Mouse (Mus musculus) heart, embryonic 13.5 days (tissue): ENCODE results near the gene Rnf4. TPM values are rescaled to one million over a fixed set of nuclear protein-coding genes. Genes with fewer than 3 reads are reported as not detected.

Experiments
- ATAC-seq: fragments of 200-750 bp; cut with Nextera tagmentation; 2 replicates; pipeline ENCODE4 v1.8.0; 2017; ENCODE audit warnings: moderate TSS enrichment; ENCODE audit not compliant: insufficient number of reproducible peaks, low FRiP score, low TSS enrichment; ENCODE audit errors: extremely low read depth
- H3K27ac ChIP-seq: fragments of 300-500 bp; sonication (generic); replicated peaks from 2 replicates; pipeline ENCODE4 v1.5.1; 2015; ENCODE audit warnings: moderate library complexity, mild to moderate bottlenecking, inconsistent platforms
- H3K27me3 ChIP-seq: fragments of 300-500 bp; sonication (generic); replicated peaks from 2 replicates; pipeline ENCODE4 v1.6.1; 2015; ENCODE audit warnings: mild to moderate bottlenecking, inconsistent platforms
- H3K36me3 ChIP-seq: fragments of 300-500 bp; sonication (generic); 2 replicates; pipeline ENCODE4 v1.6.1; 2015; ENCODE audit warnings: mild to moderate bottlenecking, inconsistent platforms
- H3K4me1 ChIP-seq: fragments of 300-500 bp; sonication (generic); 2 replicates; pipeline ENCODE4 v1.6.1; 2015; ENCODE audit warnings: inconsistent platforms
- H3K4me2 ChIP-seq: fragments of 300-500 bp; sonication (generic); 2 replicates; pipeline ENCODE4 v1.6.1; 2015; ENCODE audit warnings: inconsistent platforms, mild to moderate bottlenecking, moderate library complexity
- H3K4me3 ChIP-seq: fragments of 300-500 bp; sonication (generic); 2 replicates; pipeline ENCODE4 v1.5.1; 2015; ENCODE audit warnings: moderate library complexity, mild to moderate bottlenecking, inconsistent platforms
- H3K9ac ChIP-seq: fragments of 300-500 bp; sonication (generic); 2 replicates; pipeline ENCODE4 v1.6.1; 2015; ENCODE audit warnings: inconsistent platforms, mild to moderate bottlenecking, moderate library complexity
- H3K9me3 ChIP-seq: fragments of 300-500 bp; sonication (generic); 2 replicates; pipeline ENCODE4 v1.6.1; 2016; ENCODE audit warnings: inconsistent platforms
- WGBS: fragments of 180-500 bp; shearing (Covaris S2); methylation state at CpG from one replicate; pipeline ENCODE4 v1.1.7; 2015; ENCODE audit warnings: mixed read lengths; 5-methylcytosine and 5-hydroxymethylcytosine counted together
- polyA plus RNA-seq: library from polyadenylated mRNA; unstranded; fragments of >200 nt; fragmentation: Nextera tagmentation; extraction: Ambion mirVana; gene quantifications from 2 replicates; pipeline ENCODE4 v1.2.1, GENCODE M21; 2015

Rnf4 gene
- polyA plus RNA-seq, 1 experiment from 2014 or later = 110 TPM

- Histone ChIP-seq H3K9me3 (peaks cover 11% of the 10 kb centered on the region; the same call in 1 of the 2 replicates), H3K36me3 (peaks cover 17% of the 10 kb centered on the region), H3K4me3 (no peak overlapping the region), H3K4me1 (peaks cover 16% of the 10 kb centered on the region), H3K9ac (no peak overlapping the region), H3K27ac (no peak overlapping the region), H3K27me3 (no peaks in the 10 kb centered on the region), H3K4me2 (no peak overlapping the region)
- 85% methylated on average over 2 of the region's 2 CpGs for WGBS
- ATAC-seq = no peak
Measured at GRCm38 (mm10) chr5:34381700-34382099, 45.6 kb downstream of the Rnf4 start.

- peaks cover 17% of the 10 kb centered on the region for H3K36me3 ChIP-seq
- no peak for ATAC-seq
- no peaks in the 10 kb centered on the region for H3K4me1 ChIP-seq
- no peak overlapping the region for H3K4me3 ChIP-seq
- no peak overlapping the region for H3K9ac ChIP-seq
- no peak overlapping the region for H3K27ac ChIP-seq
- H3K9me3 ChIP-seq = peaks cover 11% of the 10 kb centered on the region; the same call in 1 of the 2 replicates
- 95% methylated on average over 5 of the region's 5 CpGs for WGBS
- H3K27me3 ChIP-seq = no peaks in the 10 kb centered on the region
- no peak overlapping the region for H3K4me2 ChIP-seq
Measured at GRCm38 (mm10) chr5:34385616-34386015, 49.5 kb downstream of the Rnf4 start.

- peaks cover 17% of the 10 kb centered on the region for H3K36me3 ChIP-seq
- peaks cover 11% of the 10 kb centered on the region; the same call in 1 of the 2 replicates for H3K9me3 ChIP-seq
- H3K4me3 ChIP-seq = no peak overlapping the region
- no peak overlapping the region for H3K9ac ChIP-seq
- no peak overlapping the region for H3K4me2 ChIP-seq
- H3K27me3 ChIP-seq = no peaks in the 10 kb centered on the region
- H3K27ac ChIP-seq = no peak overlapping the region
- WGBS = 95% methylated on average over 2 of the region's 2 CpGs
- H3K4me1 ChIP-seq = no peaks in the 10 kb centered on the region
- no peak for ATAC-seq
Measured at GRCm38 (mm10) chr5:34386744-34387143, 50.7 kb downstream of the Rnf4 start.

GRCm38 (mm10) chr5:34393251-34393650 lies 57.2 kb downstream of the Rnf4 start:
- no peak overlapping the region for H3K9ac ChIP-seq
- H3K4me3 ChIP-seq = no peak overlapping the region
- no peak overlapping the region for H3K27ac ChIP-seq
- H3K27me3 ChIP-seq = no peaks in the 10 kb centered on the region
- no peaks in the 10 kb centered on the region for H3K36me3 ChIP-seq
- ATAC-seq = no peak
- H3K4me1 ChIP-seq = peaks cover 29% of the 10 kb centered on the region
- no peaks in the 10 kb centered on the region for H3K9me3 ChIP-seq
- H3K4me2 ChIP-seq = no peak overlapping the region
- 94% methylated on average over 8 of the region's 8 CpGs for WGBS

DNA sequence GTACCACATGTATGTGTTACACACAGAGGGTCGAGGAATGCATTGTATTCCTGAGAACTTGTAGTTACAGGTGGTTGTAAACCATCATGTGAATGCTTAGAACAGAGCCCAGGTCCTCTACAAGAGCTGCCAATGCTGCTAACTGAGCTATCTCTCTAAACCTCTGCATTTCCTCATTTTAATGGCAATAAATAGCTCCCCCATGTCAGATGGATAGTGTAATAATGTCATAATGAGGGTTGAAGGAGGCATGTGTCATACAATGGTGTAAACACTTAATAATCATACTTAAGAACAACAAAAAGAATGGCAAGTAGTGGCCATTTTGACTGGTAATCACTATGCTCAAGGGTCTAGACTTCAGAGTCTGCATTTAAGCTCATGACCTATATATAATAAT lies 59.3 kb downstream of the Rnf4 start:
- peaks cover 43% of the 10 kb centered on the region for H3K4me1 ChIP-seq
- 91% methylated on average over 1 of the region's 1 CpGs for WGBS
- no peak for ATAC-seq

GRCm38 (mm10) chr5:34395850-34396540 lies 59.9 kb downstream of the Rnf4 start:
- Histone ChIP-seq H3K9me3 (no peaks in the 10 kb centered on the region), H3K36me3 (no peaks in the 10 kb centered on the region), H3K9ac (no peak overlapping the region), H3K27ac (no peak overlapping the region), H3K4me3 (no peak overlapping the region), H3K27me3 (no peaks in the 10 kb centered on the region), H3K4me2 (no peak overlapping the region), H3K4me1 (peaks cover 43% of the 10 kb centered on the region)
- no peak for ATAC-seq
- WGBS = 74% methylated on average over 2 of the region's 2 CpGs

More for the DNA sequence above, 59.3 kb downstream of the Rnf4 start:
- Histone ChIP-seq H3K9me3 (no peaks in the 10 kb centered on the region), H3K4me3 (no peak overlapping the region), H3K9ac (no peak overlapping the region), H3K27ac (no peak overlapping the region), H3K36me3 (no peaks in the 10 kb centered on the region), H3K4me2 (no peak overlapping the region), H3K27me3 (no peaks in the 10 kb centered on the region)

- 82% methylated on average over 2 of the region's 2 CpGs for WGBS
- ATAC-seq = no peak
Measured at GRCm38 (mm10) chr5:34397866-34398265, 61.8 kb downstream of the Rnf4 start.

GRCm38 (mm10) chr5:34398326-34398725 lies 62.2 kb downstream of the Rnf4 start:
- Histone ChIP-seq H3K36me3 (no peaks in the 10 kb centered on the region), H3K4me2 (no peak overlapping the region), H3K4me1 (peaks cover 66% of the 10 kb centered on the region), H3K27ac (no peak overlapping the region; the same call in 1 of the 2 replicates), H3K9ac (no peak overlapping the region), H3K9me3 (no peaks in the 10 kb centered on the region), H3K27me3 (no peaks in the 10 kb centered on the region), H3K4me3 (no peak overlapping the region)
- 67% methylated on average over 1 of the region's 1 CpGs for WGBS
- ATAC-seq = no peak

More at GRCm38 (mm10) chr5:34397866-34398265, 61.8 kb downstream of the Rnf4 start:
- Histone ChIP-seq H3K4me1 (peaks cover 62% of the 10 kb centered on the region), H3K4me3 (no peak overlapping the region), H3K27me3 (no peaks in the 10 kb centered on the region), H3K36me3 (no peaks in the 10 kb centered on the region), H3K9me3 (no peaks in the 10 kb centered on the region), H3K27ac (no peak overlapping the region; the same call in 1 of the 2 replicates), H3K9ac (no peak overlapping the region), H3K4me2 (no peak overlapping the region)

Other genes starting within 250 kb of the Rnf4 start
- gene Poln, start 166.8 kb upstream of the Rnf4 start, polyA plus RNA-seq = 0.24 and 0.47 TPM in 2 replicates
- 20.8 and 25.4 TPM in 2 replicates for gene Haus3, start 166.8 kb upstream of the Rnf4 start, polyA plus RNA-seq
- 23.1 and 23.6 TPM in 2 replicates for gene Mxd4, start 148.6 kb upstream of the Rnf4 start, polyA plus RNA-seq
- gene Zfyve28, start 47.8 kb upstream of the Rnf4 start, polyA plus RNA-seq = 0.07 and 0.19 TPM in 2 replicates
- not detected in 2 replicates for gene Cfap99, start 47.7 kb upstream of the Rnf4 start, polyA plus RNA-seq
- gene Fam193a, start 33.6 kb downstream of the Rnf4 start, polyA plus RNA-seq = 7.5 and 7.8 TPM in 2 replicates
- 14.6 and 18.8 TPM in 2 replicates for gene Tnip2, start 177.7 kb downstream of the Rnf4 start, polyA plus RNA-seq
- gene Sh3bp2, start 189.5 kb downstream of the Rnf4 start, polyA plus RNA-seq = 3.9 and 4.9 TPM in 2 replicates
- gene Add1, start 237.4 kb downstream of the Rnf4 start, polyA plus RNA-seq = 143 and 144 TPM in 2 replicates